Mouse (Mus musculus): Measurements from ENCODE around the gene RPS10-NUDT3.

The RPS10-NUDT3 gene

GRCm38 (mm10) chr17:27634871-27635574 is at the start of gene RPS10-NUDT3:
Gene RPS10-NUDT3 (minus strand): TSS chr17:27635222.
- DNase-seq (ENCODE audit: low spot score): peak; percentile 90

GRCm38 (mm10) chr17:27678924-27679813 is 44.1 kb upstream of the RPS10-NUDT3 start:
- DNase-seq (ENCODE audit: low spot score): no peak

- no peak for DNase-seq (ENCODE audit: low spot score)
Observed at GRCm38 (mm10) chr17:27677756-27678155, 42.7 kb upstream of the RPS10-NUDT3 start.

GRCm38 (mm10) chr17:27676270-27676669 is 41.2 kb upstream of the RPS10-NUDT3 start:
- DNase-seq (ENCODE audit: low spot score): no peak

GRCm38 (mm10) chr17:27675453-27675852 is 40.4 kb upstream of the RPS10-NUDT3 start:
- no peak for DNase-seq (ENCODE audit: low spot score)

GRCm38 (mm10) chr17:27673945-27674344 is 38.9 kb upstream of the RPS10-NUDT3 start:
- DNase-seq (ENCODE audit: low spot score): no peak

- no peak for DNase-seq (ENCODE audit: low spot score)
Observed at GRCm38 (mm10) chr17:27671720-27672119, 36.7 kb upstream of the RPS10-NUDT3 start.

- no peak for DNase-seq (ENCODE audit: low spot score)
Observed at GRCm38 (mm10) chr17:27658767-27659166, 23.7 kb upstream of the RPS10-NUDT3 start.

GRCm38 (mm10) chr17:27657123-27657522 is 22.1 kb upstream of the RPS10-NUDT3 start:
- no peak for DNase-seq (ENCODE audit: low spot score)

- DNase-seq (ENCODE audit: low spot score): no peak
Observed at GRCm38 (mm10) chr17:27656414-27656813, 21.4 kb upstream of the RPS10-NUDT3 start.

- no peak for DNase-seq (ENCODE audit: low spot score)
Observed at GRCm38 (mm10) chr17:27656011-27656399, 21.0 kb upstream of the RPS10-NUDT3 start.

- DNase-seq (ENCODE audit: low spot score): peak; percentile 25
Observed at GRCm38 (mm10) chr17:27655089-27656010, 20.3 kb upstream of the RPS10-NUDT3 start, which contains the start of gene Pacsin1. Gene Pacsin1 (plus strand): TSS chr17:27655509.

- no peak for DNase-seq (ENCODE audit: low spot score)
Observed at GRCm38 (mm10) chr17:27653253-27653959, 18.4 kb upstream of the RPS10-NUDT3 start.

- no peak for DNase-seq (ENCODE audit: low spot score)
Observed at GRCm38 (mm10) chr17:27652046-27652790, 17.2 kb upstream of the RPS10-NUDT3 start.

- DNase-seq (ENCODE audit: low spot score): no peak
Observed at GRCm38 (mm10) chr17:27650586-27650985, 15.6 kb upstream of the RPS10-NUDT3 start.

GRCm38 (mm10) chr17:27650160-27650559 is 15.1 kb upstream of the RPS10-NUDT3 start:
- DNase-seq (ENCODE audit: low spot score): peak; percentile 68

- no peak for DNase-seq (ENCODE audit: low spot score)
Observed at GRCm38 (mm10) chr17:27645807-27646206, 10.8 kb upstream of the RPS10-NUDT3 start.

- no peak for DNase-seq (ENCODE audit: low spot score)
Observed at GRCm38 (mm10) chr17:27644572-27644971, 9.6 kb upstream of the RPS10-NUDT3 start.

- DNase-seq (ENCODE audit: low spot score): no peak
Observed at GRCm38 (mm10) chr17:27643756-27644155, 8.7 kb upstream of the RPS10-NUDT3 start.

GRCm38 (mm10) chr17:27643101-27643500 is 8.1 kb upstream of the RPS10-NUDT3 start:
- no peak for DNase-seq (ENCODE audit: low spot score)
